Mouse (Mus musculus) spleen, postnatal 14 days (tissue): Measurements from ENCODE around the gene Rasgef1c.

ENCODE experiments used
- DNase-seq, 2 experiments: peaks; one replicate each; pipeline ENCODE4 v3.0.0; 2021 to 2022; ENCODE audit warnings: low spot score in 2 of 2

Rasgef1c gene

GRCm38 (mm10) chr11:49926183-49926582, 24.5 kb downstream of the Rasgef1c start:
- DNase-seq = no peak

GRCm38 (mm10) chr11:49927169-49927568, 25.5 kb downstream of the Rasgef1c start:
- DNase-seq = no peak

GRCm38 (mm10) chr11:49927670-49928069, 26.0 kb downstream of the Rasgef1c start:
- no peak for DNase-seq

- no peak for DNase-seq
Measured at GRCm38 (mm10) chr11:49931037-49931625, 29.5 kb downstream of the Rasgef1c start.

DNA sequence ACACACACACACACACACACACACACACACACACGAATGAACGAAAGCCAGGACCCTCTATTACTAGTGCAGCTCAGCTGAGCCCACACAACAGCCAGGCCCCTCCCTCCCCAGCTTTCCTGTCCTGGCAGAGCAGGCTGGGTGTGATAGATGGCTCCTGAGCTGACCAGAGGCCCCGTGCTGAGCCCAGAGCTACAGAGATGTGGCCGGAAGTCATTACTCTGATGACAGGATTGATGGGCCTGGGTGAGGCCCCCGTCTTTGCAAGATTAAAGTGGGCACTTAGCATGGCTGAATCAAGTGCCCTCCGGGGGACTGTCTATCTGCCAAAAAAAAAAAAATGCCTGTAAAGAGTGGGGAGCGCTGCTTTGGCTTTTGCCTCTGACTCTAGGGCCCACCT, 30.2 kb downstream of the Rasgef1c start:
- DNase-seq = no peak

GRCm38 (mm10) chr11:49933811-49934210, 32.2 kb downstream of the Rasgef1c start:
- DNase-seq = no peak

DNA sequence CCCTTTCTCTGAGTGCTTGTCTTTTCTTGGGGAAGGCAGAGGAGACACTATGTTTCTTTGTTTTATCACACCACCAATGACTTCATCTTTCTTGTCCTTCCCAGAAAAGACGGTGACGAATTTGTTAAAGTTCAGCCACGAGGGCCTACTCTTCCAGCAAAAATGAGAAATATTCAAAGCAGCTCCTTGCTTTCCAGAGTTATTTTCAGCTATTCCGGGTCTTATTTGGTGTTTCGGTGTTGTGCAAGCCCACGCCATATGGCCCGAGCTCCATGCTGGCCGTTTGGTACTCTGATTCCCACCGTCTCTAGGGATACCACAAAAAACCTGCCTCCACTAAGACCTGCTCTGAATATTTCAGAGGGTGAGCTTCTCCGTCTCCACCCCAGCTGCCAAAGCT, 32.7 kb downstream of the Rasgef1c start:
- DNase-seq = no peak

DNA sequence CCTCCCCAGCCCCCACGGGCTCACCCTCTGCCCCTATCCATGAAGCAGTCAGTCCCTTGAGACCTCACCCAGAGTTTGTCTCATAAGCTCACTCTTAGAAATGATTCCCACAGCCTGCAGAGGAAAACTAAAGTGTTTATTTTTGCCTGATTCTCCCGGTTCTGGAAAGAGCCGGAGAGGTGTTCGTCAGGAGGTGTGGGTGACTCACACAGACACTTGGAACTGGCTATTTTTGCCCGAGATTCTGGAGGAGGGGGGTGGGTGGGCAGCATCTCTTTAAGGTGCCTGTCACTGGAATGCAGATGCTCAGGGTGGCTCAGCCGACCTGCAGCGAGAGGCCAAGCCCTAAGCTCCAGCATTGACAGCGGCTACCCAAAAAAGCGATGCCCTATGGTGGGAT, 34.8 kb downstream of the Rasgef1c start:
- DNase-seq = no peak

GRCm38 (mm10) chr11:49937779-49938178, 36.1 kb downstream of the Rasgef1c start:
- DNase-seq = no peak

DNA sequence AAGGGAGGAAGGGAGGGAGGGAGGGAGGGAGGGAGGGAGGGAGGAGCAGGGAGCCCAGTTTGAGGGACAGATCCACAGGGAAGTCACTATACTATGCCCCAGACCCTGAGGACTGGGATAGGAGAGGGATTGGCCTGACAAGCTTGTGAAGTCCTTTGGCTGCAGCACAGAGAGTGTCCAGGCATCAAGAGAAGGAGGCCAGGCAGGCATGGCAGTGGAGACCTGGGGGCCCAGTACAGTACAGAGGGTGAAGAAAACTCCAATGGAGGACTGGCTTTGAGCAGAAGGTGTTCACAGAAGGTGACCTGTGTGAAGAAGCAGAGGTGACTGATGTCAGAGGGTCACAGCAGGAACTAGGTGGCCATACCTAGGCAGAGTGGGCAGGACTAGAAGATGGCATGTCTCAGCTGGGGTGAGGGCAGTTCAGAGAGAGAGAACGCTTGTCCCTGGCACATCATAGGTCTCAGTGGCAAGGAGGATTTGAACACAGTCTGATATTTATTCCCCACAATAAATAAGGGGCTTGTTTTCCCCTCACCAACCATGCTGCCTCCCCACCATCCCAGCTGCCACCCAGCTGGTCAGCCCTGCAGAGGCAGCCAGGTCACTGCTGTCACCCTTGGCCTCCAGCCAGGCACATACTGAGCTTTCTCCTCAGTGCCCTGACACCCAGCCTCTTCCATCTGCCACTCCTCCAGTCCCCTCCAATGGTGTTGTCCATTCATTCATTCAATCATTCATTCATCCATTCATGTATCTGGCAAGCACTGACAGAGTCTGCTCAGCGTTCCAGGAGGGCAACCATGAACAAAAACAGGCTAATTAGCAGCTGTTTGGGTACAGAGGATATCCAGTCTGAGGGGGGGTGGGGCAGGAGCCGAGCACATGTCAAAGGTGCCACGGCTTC, 36.9 kb downstream of the Rasgef1c start:
- DNase-seq = no peak

DNA sequence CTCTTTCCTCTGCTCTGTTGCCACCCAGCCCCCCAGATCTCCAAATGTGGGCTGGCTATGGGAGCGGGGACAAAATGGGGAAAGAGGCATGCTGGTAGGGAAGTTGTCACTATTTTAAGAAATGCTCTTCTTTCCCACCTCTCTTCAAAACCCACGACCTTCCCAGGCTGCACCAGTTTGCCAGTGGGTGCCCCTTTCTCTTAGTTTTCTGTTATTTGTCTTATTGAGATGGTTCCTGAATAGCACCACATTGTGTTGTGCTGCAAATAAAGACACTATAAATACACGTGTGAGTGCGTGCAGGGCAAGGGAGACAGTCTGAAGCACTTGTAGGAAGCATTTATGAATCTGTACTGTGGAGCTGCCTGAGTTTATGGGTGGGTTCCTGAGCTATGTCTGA, 41.2 kb downstream of the Rasgef1c start:
- DNase-seq = no peak

DNA sequence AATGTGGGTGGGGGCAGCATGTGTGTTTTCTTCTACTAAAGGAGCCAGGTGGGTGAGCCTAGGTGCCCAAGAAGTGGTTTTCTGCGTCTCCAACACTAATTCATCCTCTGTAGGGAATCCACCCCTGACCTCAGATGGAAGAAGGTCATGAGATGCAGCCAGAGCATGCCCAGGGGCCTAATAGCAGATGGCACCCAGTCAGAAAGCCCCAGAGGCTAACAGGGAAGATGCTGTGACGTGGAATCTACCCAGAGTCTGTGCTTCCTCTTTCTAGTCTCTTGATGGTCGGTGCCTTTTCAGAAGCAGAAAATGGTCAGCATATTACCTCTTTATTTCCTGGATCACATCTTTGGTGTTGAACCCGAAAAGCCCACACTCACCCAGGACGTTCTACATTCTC, 42.3 kb downstream of the Rasgef1c start:
- DNase-seq = no peak

GRCm38 (mm10) chr11:49945726-49946125, 44.1 kb downstream of the Rasgef1c start:
- no peak for DNase-seq

DNA sequence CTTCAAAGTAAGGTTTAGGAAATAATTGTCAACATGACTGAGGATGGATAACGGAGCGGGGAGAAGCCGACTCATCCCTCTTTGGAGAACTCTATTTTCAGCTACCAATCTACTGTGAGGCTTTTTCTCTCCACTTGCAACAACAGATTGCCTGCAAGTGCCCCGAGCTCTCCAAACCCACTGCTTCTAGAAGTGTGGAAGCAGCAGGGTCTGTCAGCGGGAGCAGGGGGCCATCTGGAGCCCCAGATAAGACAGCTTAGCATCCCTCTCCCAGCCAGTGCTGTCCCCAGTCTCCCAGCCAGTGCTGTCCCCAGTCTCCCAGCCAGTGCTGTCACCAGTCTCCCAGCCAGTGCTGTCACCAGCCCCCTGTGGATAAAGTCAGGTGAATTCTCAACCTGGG, 48.2 kb downstream of the Rasgef1c start:
- no peak for DNase-seq

- DNase-seq = no peak
Measured at GRCm38 (mm10) chr11:49953616-49954015, 52.0 kb downstream of the Rasgef1c start.

GRCm38 (mm10) chr11:49955577-49956261, 54.1 kb downstream of the Rasgef1c start:
- DNase-seq = peak in 1 of 2 experiments; percentile 55

GRCm38 (mm10) chr11:49958017-49958416, 56.4 kb downstream of the Rasgef1c start:
- DNase-seq = no peak

GRCm38 (mm10) chr11:49961098-49961740, 59.6 kb downstream of the Rasgef1c start:
- peak in 1 of 2 experiments; percentile 55 for DNase-seq

DNA sequence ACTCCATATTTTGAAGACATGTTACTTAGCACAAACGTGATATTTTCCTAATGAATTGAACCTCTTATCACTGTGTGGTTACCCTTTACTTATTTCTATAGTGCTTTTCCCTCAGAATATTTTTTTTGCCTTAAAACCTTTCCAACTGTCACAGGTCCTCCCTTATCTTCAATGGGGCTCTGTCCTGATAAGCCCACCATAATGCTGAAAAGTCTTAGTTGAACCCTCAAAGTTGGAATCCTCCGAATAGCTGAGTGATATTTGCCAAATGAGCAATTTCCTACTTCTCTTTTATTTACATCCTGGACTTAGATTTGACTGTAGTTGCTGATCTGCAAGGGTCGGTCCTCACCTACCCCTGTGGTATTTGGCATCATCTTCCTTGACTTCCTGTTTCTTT, 63.7 kb downstream of the Rasgef1c start:
- no peak for DNase-seq

DNA sequence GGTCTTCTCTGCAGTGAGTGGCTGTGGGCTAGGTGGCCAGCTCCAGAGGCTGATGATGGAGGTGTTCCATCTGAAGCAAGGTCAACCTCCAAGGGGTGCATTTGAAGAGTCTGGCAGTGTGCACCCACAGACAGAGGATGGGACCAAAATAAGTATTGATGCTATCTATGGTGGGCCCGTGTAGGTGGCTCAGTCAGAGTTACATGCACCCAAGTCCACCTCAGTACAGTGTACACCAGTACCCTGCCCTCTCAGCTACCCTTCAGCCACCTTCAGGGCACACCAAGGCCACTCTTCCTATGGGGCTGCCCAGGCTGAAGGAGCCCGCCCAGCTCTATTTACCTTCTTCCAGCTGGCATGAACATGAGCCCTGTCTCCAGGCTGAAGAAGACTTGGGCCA, 68.1 kb downstream of the Rasgef1c start:
- no peak for DNase-seq

DNA sequence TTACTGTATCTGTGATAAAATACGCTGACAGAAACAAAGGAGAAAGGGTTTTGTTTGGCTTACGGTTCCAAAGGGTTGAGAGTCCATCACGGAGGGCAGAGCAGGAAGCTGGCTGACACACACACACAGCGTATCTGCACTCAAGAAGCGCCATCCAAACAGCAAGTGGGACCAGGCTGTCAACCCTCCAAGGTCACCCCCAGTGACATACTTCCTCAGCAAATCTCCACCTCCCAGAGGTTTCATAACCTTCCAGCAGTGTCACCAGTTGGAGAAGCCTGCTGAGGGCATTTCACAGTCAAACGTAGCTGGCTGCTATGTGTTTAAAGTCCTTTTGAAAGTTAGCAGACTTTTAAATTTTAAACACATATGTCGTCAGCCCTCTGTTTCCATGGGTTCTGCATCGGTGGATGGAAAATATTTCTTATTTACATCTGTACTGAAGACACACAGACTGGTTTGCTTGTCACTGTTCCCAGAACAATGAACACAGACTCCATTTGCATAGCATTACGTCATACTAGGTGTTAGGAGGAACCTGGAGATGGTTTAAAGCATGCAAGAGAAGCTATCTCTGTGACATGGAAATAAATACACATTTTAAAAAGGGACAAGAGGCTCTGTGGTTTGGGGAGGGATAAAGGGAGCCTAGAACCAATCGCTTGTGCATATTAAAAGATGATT, 72.2 kb downstream of the Rasgef1c start:
- no peak for DNase-seq

DNA sequence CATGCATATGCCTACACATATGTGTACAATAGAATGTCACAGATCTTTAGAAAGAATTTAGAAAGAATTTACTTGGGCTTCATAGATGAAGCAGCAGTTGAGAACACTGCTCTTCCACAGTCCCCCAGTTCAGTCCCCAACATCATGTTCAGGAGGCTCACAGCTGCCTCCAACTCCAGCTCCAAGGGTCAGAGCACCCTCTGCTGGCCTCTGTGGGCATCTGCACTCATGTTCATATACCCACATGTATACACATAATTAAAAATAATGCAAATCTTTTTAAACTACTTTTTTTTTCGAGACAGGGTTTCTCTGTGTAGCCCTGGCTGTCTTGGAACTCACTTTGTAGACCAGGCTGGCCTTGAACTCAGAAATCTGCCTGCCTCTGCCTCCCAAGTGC, 73.0 kb downstream of the Rasgef1c start:
- DNase-seq = no peak
